Mouse (Mus musculus): ENCODE data around the gene Ren1. TPM values are rescaled to one million over a fixed set of nuclear protein-coding genes. Genes with fewer than 3 reads are reported as not detected.
A peak's percentile ranks its signal among the peaks of the same experiment; 100 is the strongest.

The Ren1 gene
- polyA plus RNA-seq, 1 experiment from 2014 or later = not detected

GRCm38 (mm10) chr1:133372113-133372512 lies 21.8 kb downstream of the Ren1 start:
- 59% methylated on average over 8 of the region's 8 CpGs for WGBS (ENCODE audit: insufficient replicate concordance)
- no peak overlapping the region for H3K27ac ChIP-seq (ENCODE audit: low read depth, low read length)
- H3K4me1 ChIP-seq (ENCODE audit: control insufficient read depth, insufficient read depth, low read length) = peaks cover 10% of the 10 kb centered on the region

DNA sequence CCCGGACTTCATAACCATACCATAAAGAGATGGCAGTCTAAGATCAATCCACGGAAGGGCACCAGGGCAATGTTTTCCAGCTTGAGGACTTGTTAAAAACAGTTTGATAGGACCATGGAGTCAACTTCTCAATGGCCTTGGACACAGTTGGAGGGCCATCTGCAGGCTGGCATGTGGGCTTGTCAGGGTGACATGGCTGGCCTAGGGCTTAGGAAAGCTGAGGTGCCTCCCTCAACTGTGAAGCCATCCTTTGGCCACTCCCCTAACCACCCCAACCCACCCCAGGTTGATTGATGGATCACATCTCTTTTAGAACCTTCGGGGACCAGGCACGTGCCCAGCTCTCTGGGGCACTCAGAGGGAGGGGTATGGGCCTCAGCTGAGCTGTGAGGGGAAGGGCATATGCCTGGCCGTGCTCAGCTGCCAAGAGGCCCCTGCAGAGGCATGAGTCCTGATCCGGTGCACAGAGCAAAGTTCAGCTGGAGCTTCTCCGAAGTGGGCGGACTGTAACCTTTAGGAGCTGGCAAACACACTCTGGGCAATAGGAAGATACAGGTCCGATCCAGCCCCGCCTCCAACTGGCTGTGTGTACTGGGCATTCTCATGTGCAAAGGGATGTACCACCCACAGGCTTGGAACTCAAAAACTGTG lies 25.5 kb downstream of the Ren1 start:
- no peak overlapping the region for H3K9ac ChIP-seq (ENCODE audit: low read depth, low read length)
- no peak overlapping the region for H3K4me3 ChIP-seq (ENCODE audit: low read depth, low read length)
- no peaks in the 10 kb centered on the region for H3K4me1 ChIP-seq (ENCODE audit: control insufficient read depth, insufficient read depth, low read length)
- H3K27ac ChIP-seq (ENCODE audit: low read depth, low read length) = no peak overlapping the region
- ATAC-seq (replicated peaks; ENCODE audit: insufficient number of reproducible peaks, low FRiP score, low TSS enrichment) = no peak
- 66% methylated on average over 10 of the region's 10 CpGs for WGBS (ENCODE audit: insufficient replicate concordance)
- no peaks in the 10 kb centered on the region; the same call in 1 of the 2 replicates for H3K27me3 ChIP-seq (ENCODE audit: control insufficient read depth, insufficient read depth, low read length)
- no peaks in the 10 kb centered on the region for H3K36me3 ChIP-seq (ENCODE audit: control insufficient read depth, insufficient read depth, low read length)
- H3K4me2 ChIP-seq = no peak overlapping the region
- no peaks in the 10 kb centered on the region for H3K9me3 ChIP-seq (replicated peaks; ENCODE audit: control insufficient read depth, low read length)

More at GRCm38 (mm10) chr1:133372113-133372512, 21.8 kb downstream of the Ren1 start:
- Histone ChIP-seq H3K9me3 (replicated peaks; ENCODE audit: control insufficient read depth, low read length) (no peaks in the 10 kb centered on the region), H3K4me2 (no peak overlapping the region), H3K4me3 (ENCODE audit: low read depth, low read length) (no peak overlapping the region), H3K9ac (ENCODE audit: low read depth, low read length) (no peak overlapping the region), H3K36me3 (ENCODE audit: control insufficient read depth, insufficient read depth, low read length) (no peaks in the 10 kb centered on the region), H3K27me3 (ENCODE audit: control insufficient read depth, insufficient read depth, low read length) (no peaks in the 10 kb centered on the region; the same call in 1 of the 2 replicates)
- ATAC-seq (replicated peaks; ENCODE audit: insufficient number of reproducible peaks, low FRiP score, low TSS enrichment) = no peak

GRCm38 (mm10) chr1:133377547-133377946 lies 27.2 kb downstream of the Ren1 start:
- H3K9ac ChIP-seq (ENCODE audit: low read depth, low read length) = no peak overlapping the region
- H3K4me3 ChIP-seq (ENCODE audit: low read depth, low read length) = no peak overlapping the region
- ATAC-seq (replicated peaks; ENCODE audit: insufficient number of reproducible peaks, low FRiP score, low TSS enrichment) = no peak
- no peak overlapping the region for H3K4me2 ChIP-seq
- H3K9me3 ChIP-seq (replicated peaks; ENCODE audit: control insufficient read depth, low read length) = no peaks in the 10 kb centered on the region
- H3K27me3 ChIP-seq (ENCODE audit: control insufficient read depth, insufficient read depth, low read length) = no peaks in the 10 kb centered on the region; the same call in 1 of the 2 replicates
- H3K27ac ChIP-seq (ENCODE audit: low read depth, low read length) = no peak overlapping the region
- H3K36me3 ChIP-seq (ENCODE audit: control insufficient read depth, insufficient read depth, low read length) = no peaks in the 10 kb centered on the region
- no peaks in the 10 kb centered on the region; the same call in 1 of the 2 replicates for H3K4me1 ChIP-seq (ENCODE audit: control insufficient read depth, insufficient read depth, low read length)
- WGBS (ENCODE audit: insufficient replicate concordance) = 86% methylated on average over 5 of the region's 5 CpGs

- H3K27ac ChIP-seq (ENCODE audit: low read depth, low read length) = no peak overlapping the region
- no peaks in the 10 kb centered on the region for H3K9me3 ChIP-seq (replicated peaks; ENCODE audit: control insufficient read depth, low read length)
- no peaks in the 10 kb centered on the region; the same call in 1 of the 2 replicates for H3K4me1 ChIP-seq (ENCODE audit: control insufficient read depth, insufficient read depth, low read length)
- no peaks in the 10 kb centered on the region for H3K27me3 ChIP-seq (ENCODE audit: control insufficient read depth, insufficient read depth, low read length)
- no peak overlapping the region for H3K4me3 ChIP-seq (ENCODE audit: low read depth, low read length)
- no peak for ATAC-seq (replicated peaks; ENCODE audit: insufficient number of reproducible peaks, low FRiP score, low TSS enrichment)
- H3K36me3 ChIP-seq (ENCODE audit: control insufficient read depth, insufficient read depth, low read length) = no peaks in the 10 kb centered on the region
- WGBS (ENCODE audit: insufficient replicate concordance) = 45% methylated on average over 10 of the region's 10 CpGs
- peak overlapping the region; percentile 47; the same call in 1 of the 2 replicates for H3K9ac ChIP-seq (ENCODE audit: low read depth, low read length)
- H3K4me2 ChIP-seq = no peak overlapping the region
These were observed 29.1 kb downstream of the Ren1 start for GRCm38 (mm10) chr1:133379254-133379985.

- no peak for ATAC-seq (replicated peaks; ENCODE audit: insufficient number of reproducible peaks, low FRiP score, low TSS enrichment)
- Histone ChIP-seq H3K4me1 (ENCODE audit: control insufficient read depth, insufficient read depth, low read length) (no peaks in the 10 kb centered on the region; the same call in 1 of the 2 replicates), H3K9me3 (replicated peaks; ENCODE audit: control insufficient read depth, low read length) (no peaks in the 10 kb centered on the region), H3K27ac (ENCODE audit: low read depth, low read length) (no peak overlapping the region), H3K4me3 (ENCODE audit: low read depth, low read length) (no peak overlapping the region), H3K9ac (ENCODE audit: low read depth, low read length) (peak overlapping the region; percentile 47; the same call in 1 of the 2 replicates), H3K27me3 (ENCODE audit: control insufficient read depth, insufficient read depth, low read length) (no peaks in the 10 kb centered on the region), H3K4me2 (no peak overlapping the region), H3K36me3 (ENCODE audit: control insufficient read depth, insufficient read depth, low read length) (no peaks in the 10 kb centered on the region)
- WGBS (ENCODE audit: insufficient replicate concordance) = 75% methylated on average over 3 of the region's 3 CpGs
These were observed 29.6 kb downstream of the Ren1 start for GRCm38 (mm10) chr1:133379986-133380320.

DNA sequence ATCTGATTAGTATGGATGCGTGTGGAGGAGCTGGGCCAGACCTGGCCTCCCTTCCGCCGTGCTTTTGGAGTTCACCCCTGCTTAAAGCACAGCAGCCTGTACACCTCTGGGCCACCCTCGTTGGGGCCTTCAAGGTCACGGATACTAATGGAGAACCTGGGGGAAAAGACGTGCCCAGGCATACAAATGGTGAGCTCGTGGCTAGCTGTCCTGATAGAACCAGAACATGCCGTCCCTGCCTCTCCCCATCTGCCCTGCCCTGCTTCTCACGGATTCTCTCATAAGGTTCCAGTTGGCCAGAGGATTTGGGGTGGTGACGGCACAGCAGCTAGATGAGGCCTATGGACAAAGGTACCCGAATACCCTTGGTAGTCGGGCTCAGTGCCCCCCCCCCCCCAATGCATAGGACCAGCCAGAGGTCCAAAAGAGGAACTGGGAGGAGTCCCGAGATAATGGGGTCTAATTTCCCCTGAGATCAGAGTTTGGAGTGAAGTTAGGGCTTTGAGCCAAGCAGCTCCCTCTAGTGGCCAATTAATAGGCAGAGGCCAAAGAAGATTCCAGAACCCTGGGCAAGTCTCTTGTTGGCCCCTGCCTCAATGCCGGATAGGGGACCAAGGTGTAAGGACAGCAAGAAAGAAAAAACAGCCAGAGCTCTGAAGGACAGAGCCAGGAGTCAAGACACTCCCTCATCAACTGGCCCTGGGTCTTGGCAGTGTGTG lies 30.2 kb downstream of the Ren1 start:
- Histone ChIP-seq H3K4me3 (ENCODE audit: low read depth, low read length) (no peak overlapping the region), H3K4me2 (no peak overlapping the region), H3K9me3 (replicated peaks; ENCODE audit: control insufficient read depth, low read length) (no peaks in the 10 kb centered on the region), H3K9ac (ENCODE audit: low read depth, low read length) (no peak overlapping the region), H3K27me3 (ENCODE audit: control insufficient read depth, insufficient read depth, low read length) (no peaks in the 10 kb centered on the region), H3K4me1 (ENCODE audit: control insufficient read depth, insufficient read depth, low read length) (no peaks in the 10 kb centered on the region; the same call in 1 of the 2 replicates), H3K27ac (ENCODE audit: low read depth, low read length) (no peak overlapping the region), H3K36me3 (ENCODE audit: control insufficient read depth, insufficient read depth, low read length) (no peaks in the 10 kb centered on the region)
- no peak for ATAC-seq (replicated peaks; ENCODE audit: insufficient number of reproducible peaks, low FRiP score, low TSS enrichment)
- WGBS (ENCODE audit: insufficient replicate concordance) = 63% methylated on average over 14 of the region's 14 CpGs

- no peak overlapping the region for H3K9ac ChIP-seq (ENCODE audit: low read depth, low read length)
- H3K4me3 ChIP-seq (ENCODE audit: low read depth, low read length) = no peak overlapping the region
- no peaks in the 10 kb centered on the region for H3K27me3 ChIP-seq (ENCODE audit: control insufficient read depth, insufficient read depth, low read length)
- H3K4me2 ChIP-seq = no peak overlapping the region
- H3K27ac ChIP-seq (ENCODE audit: low read depth, low read length) = no peak overlapping the region
- no peaks in the 10 kb centered on the region for H3K9me3 ChIP-seq (replicated peaks; ENCODE audit: control insufficient read depth, low read length)
- H3K4me1 ChIP-seq (ENCODE audit: control insufficient read depth, insufficient read depth, low read length) = no peaks in the 10 kb centered on the region; the same call in 1 of the 2 replicates
- WGBS (ENCODE audit: insufficient replicate concordance) = 7% methylated on average over 9 of the region's 9 CpGs
- ATAC-seq (replicated peaks; ENCODE audit: insufficient number of reproducible peaks, low FRiP score, low TSS enrichment) = no peak
- H3K36me3 ChIP-seq (ENCODE audit: control insufficient read depth, insufficient read depth, low read length) = no peaks in the 10 kb centered on the region
These were observed 31.7 kb downstream of the Ren1 start for GRCm38 (mm10) chr1:133382008-133382407.

GRCm38 (mm10) chr1:133382552-133383155 lies 32.3 kb downstream of the Ren1 start:
- ATAC-seq (replicated peaks; ENCODE audit: insufficient number of reproducible peaks, low FRiP score, low TSS enrichment) = no peak
- Histone ChIP-seq H3K4me2 (no peak overlapping the region), H3K4me1 (ENCODE audit: control insufficient read depth, insufficient read depth, low read length) (peaks cover 2% of the 10 kb centered on the region), H3K27me3 (ENCODE audit: control insufficient read depth, insufficient read depth, low read length) (no peaks in the 10 kb centered on the region), H3K4me3 (ENCODE audit: low read depth, low read length) (no peak overlapping the region), H3K9ac (ENCODE audit: low read depth, low read length) (no peak overlapping the region), H3K27ac (ENCODE audit: low read depth, low read length) (no peak overlapping the region), H3K36me3 (ENCODE audit: control insufficient read depth, insufficient read depth, low read length) (no peaks in the 10 kb centered on the region), H3K9me3 (replicated peaks; ENCODE audit: control insufficient read depth, low read length) (no peaks in the 10 kb centered on the region)
- 54% methylated on average over 12 of the region's 12 CpGs for WGBS (ENCODE audit: insufficient replicate concordance)
